Mouse (Mus musculus): Measurements from ENCODE around the gene Ppif. TPM values are rescaled to one million over a fixed set of nuclear protein-coding genes. Genes with fewer than 3 reads are reported as not detected.

Ppif gene
- total and polyA plus RNA-seq, 3 experiments, result 29.1 to 106 (median 52.9) TPM

GRCm38 (mm10) chr14:25710681-25711080 lies 16.7 kb downstream of the Ppif start:
- H3K9ac ChIP-seq (ENCODE audit: insufficient read depth, low read depth), result no peak overlapping the region
- H3K4me3 ChIP-seq (replicated peaks in 1 of 3; ENCODE audit: low read depth in 2 of 3, low read length in 2 of 3, poor library complexity in 1 of 3), result no peak overlapping the region
- dilution Hi-C loops (cut with MboI; ENCODE audit: extremely low pct_ligation_motif_present, extremely low pct_unique_long_range_greater_than_20kb, low sequenced_read_pairs) (no loop called here), in situ Hi-C loops (cut with MboI; ENCODE audit: low pct_ligation_motif_present, low pct_unique_long_range_greater_than_20kb, low sequenced_read_pairs) (loop anchor here (10.0 kb wide), 1 partner anchor 104 kb away; no protein-coding TSS in a partner anchor)
- no peaks in the 10 kb centered on the region for H3K27me3 ChIP-seq (replicated peaks)
- peaks cover 0 to 22% of the 10 kb centered on the region in 2 experiments; a peak in 2 of 4 replicates for H3K4me1 ChIP-seq (ENCODE audit: control insufficient read depth in 1 of 2, insufficient read depth in 2 of 2)
- H3K27ac ChIP-seq (ENCODE audit: insufficient read depth, low read depth), result no peak overlapping the region
- no peak overlapping the region for H3K4me2 ChIP-seq (ENCODE audit: insufficient read depth, low read depth, poor library complexity, severe bottlenecking)
- DNase-seq (ENCODE audit: extremely low read depth), result no peak
- H3K79me2 ChIP-seq (replicated peaks; ENCODE audit: control insufficient read depth, extremely low read depth, insufficient read depth, poor library complexity, severe bottlenecking), result no peaks in the 10 kb centered on the region
- H3K36me3 ChIP-seq (replicated peaks in 1 of 2; ENCODE audit: control insufficient read depth in 1 of 2, insufficient read depth in 1 of 2, low read length in 1 of 2), result no peaks in the 10 kb centered on the region
- H3K9me3 ChIP-seq (replicated peaks; ENCODE audit: low read length), result no peaks in the 10 kb centered on the region
- no peak for TF ChIP-seq TCF12 (IDR thresholded peaks at IDR 0.05; ENCODE audit: low read depth, low read length)
- no peak for TF ChIP-seq USF1 (IDR thresholded peaks at IDR 0.05; ENCODE audit: low read depth, low read length)
- no peak for TF ChIP-seq NELFE (IDR thresholded peaks at IDR 0.05; ENCODE audit: low read depth, low read length)
- no peak for TF ChIP-seq MAFK (IDR thresholded peaks at IDR 0.05; ENCODE audit: insufficient replicate concordance, low read length)
- TF ChIP-seq MXI1 (IDR thresholded peaks at IDR 0.05; ENCODE audit: low read depth, low read length), result no peak
- TF ChIP-seq RCOR1 (conservative IDR thresholded peaks at IDR 0.05; ENCODE audit: low read depth, low read length), result no peak
- no peak for TF ChIP-seq MEF2A (IDR thresholded peaks at IDR 0.05; ENCODE audit: borderline replicate concordance, low read depth, low read length)
- TF ChIP-seq RAD21 (IDR thresholded peaks at IDR 0.05; ENCODE audit: low read depth, low read length), result no peak
- TF ChIP-seq ETS1 (conservative IDR thresholded peaks at IDR 0.05; ENCODE audit: low read depth, low read length), result no peak
- TF ChIP-seq ELF1 (IDR thresholded peaks at IDR 0.05; ENCODE audit: low read depth, low read length), result no peak
- no peak for TF ChIP-seq JUN (IDR thresholded peaks at IDR 0.05; ENCODE audit: insufficient read depth, low read depth, low read length)
- no peak for TF ChIP-seq CTCF (conservative IDR thresholded peaks at IDR 0.05 in 1 of 2, IDR thresholded peaks at IDR 0.05 in 1 of 2; ENCODE audit: low read depth in 2 of 2, low read length in 2 of 2)
- no peak for TF ChIP-seq CHD1 (IDR thresholded peaks at IDR 0.05; ENCODE audit: low read depth, low read length)
- no peak for TF ChIP-seq BHLHE40 (IDR thresholded peaks at IDR 0.05; ENCODE audit: low read depth, low read length)
- no peak for TF ChIP-seq ZC3H11A (IDR thresholded peaks at IDR 0.05; ENCODE audit: low read depth, low read length)
- TF ChIP-seq GABPA (IDR thresholded peaks at IDR 0.05; ENCODE audit: insufficient replicate concordance, low read depth, low read length), result no peak
- TF ChIP-seq SMC3 (IDR thresholded peaks at IDR 0.05; ENCODE audit: low read depth, low read length), result no peak
- TF ChIP-seq POLR2AphosphoS2 (IDR thresholded peaks at IDR 0.05; ENCODE audit: low read depth, low read length), result no peak
- no peak for TF ChIP-seq JUND (conservative IDR thresholded peaks at IDR 0.05; ENCODE audit: low read depth, low read length)

DNA sequence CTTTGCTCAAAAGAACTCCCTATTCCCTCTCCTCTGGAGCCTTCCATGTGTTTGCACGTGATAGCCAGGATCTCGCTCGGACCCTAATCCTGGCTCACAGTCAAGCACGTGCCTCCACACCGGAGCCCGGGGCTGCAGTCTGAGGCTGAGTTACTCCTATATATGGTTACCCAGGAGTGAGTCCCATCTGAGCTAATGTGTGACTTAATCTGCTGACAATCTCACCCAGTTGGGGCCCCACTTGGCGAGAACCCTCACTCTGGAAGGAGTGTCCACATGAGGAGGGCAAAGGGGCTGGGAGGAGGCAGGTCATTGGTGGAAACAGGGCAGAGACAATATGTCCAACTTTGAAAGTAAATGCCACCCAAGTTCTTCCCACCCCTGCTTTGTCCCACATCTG lies 17.2 kb downstream of the Ppif start:
- Histone ChIP-seq H3K4me3 (replicated peaks in 1 of 3; ENCODE audit: low read depth in 2 of 3, low read length in 2 of 3, poor library complexity in 1 of 3) (no peak overlapping the region), H3K36me3 (replicated peaks in 1 of 2; ENCODE audit: control insufficient read depth in 1 of 2, insufficient read depth in 1 of 2, low read length in 1 of 2) (no peaks in the 10 kb centered on the region), H3K79me2 (replicated peaks; ENCODE audit: control insufficient read depth, extremely low read depth, insufficient read depth, poor library complexity, severe bottlenecking) (no peaks in the 10 kb centered on the region), H3K9ac (ENCODE audit: insufficient read depth, low read depth) (no peak overlapping the region), H3K27ac (ENCODE audit: insufficient read depth, low read depth) (no peak overlapping the region), H3K27me3 (replicated peaks) (no peaks in the 10 kb centered on the region), H3K4me1 (ENCODE audit: control insufficient read depth in 1 of 2, insufficient read depth in 2 of 2) (peaks cover 0 to 22% of the 10 kb centered on the region in 2 experiments; a peak in 2 of 4 replicates), H3K9me3 (replicated peaks; ENCODE audit: low read length) (no peaks in the 10 kb centered on the region), H3K4me2 (ENCODE audit: insufficient read depth, low read depth, poor library complexity, severe bottlenecking) (no peak overlapping the region)
- dilution Hi-C loops (cut with MboI; ENCODE audit: extremely low pct_ligation_motif_present, extremely low pct_unique_long_range_greater_than_20kb, low sequenced_read_pairs), result no loop called here
- no peak for DNase-seq (ENCODE audit: extremely low read depth)
- TF ChIP-seq USF2 (conservative IDR thresholded peaks at IDR 0.05; ENCODE audit: low read depth, low read length), result no peak
- no peak for TF ChIP-seq SIN3A (IDR thresholded peaks at IDR 0.05; ENCODE audit: low read length)
- no peak for TF ChIP-seq ZKSCAN1 (IDR thresholded peaks at IDR 0.05; ENCODE audit: borderline replicate concordance, low read depth, low read length)
- no peak for TF ChIP-seq MXI1 (IDR thresholded peaks at IDR 0.05; ENCODE audit: low read depth, low read length)
- no peak for TF ChIP-seq POLR2AphosphoS2 (IDR thresholded peaks at IDR 0.05; ENCODE audit: low read depth, low read length)
- TF ChIP-seq PAX5 (IDR thresholded peaks at IDR 0.05; ENCODE audit: low read length), result no peak
- TF ChIP-seq POLR2A (IDR thresholded peaks at IDR 0.05; ENCODE audit: low read depth, low read length), result no peak
- TF ChIP-seq ETS1 (conservative IDR thresholded peaks at IDR 0.05; ENCODE audit: low read depth, low read length), result no peak
- in situ Hi-C loops (cut with MboI; ENCODE audit: low pct_ligation_motif_present, low pct_unique_long_range_greater_than_20kb, low sequenced_read_pairs), result loop anchor here (10.0 kb wide), 1 partner anchor 104 kb away; no protein-coding TSS in a partner anchor
